Mouse (Mus musculus) CH12.LX (cell line): ENCODE measurements around the gene Slc29a3. TPM values are rescaled to one million over a fixed set of nuclear protein-coding genes. Genes with fewer than 3 reads are reported as not detected.

Experiments used
- DNase-seq: peaks from one replicate; pipeline ENCODE4 v3.0.0-alpha.2; 2013; ENCODE audit errors: extremely low read depth
- H3K27ac ChIP-seq: 2 replicates; pipeline ENCODE4 v1.5.1; 2012; ENCODE audit warnings: low read depth, mild to moderate bottlenecking, control low read depth, moderate library complexity; ENCODE audit not compliant: insufficient read depth
- H3K27me3 ChIP-seq: replicated peaks from 2 replicates; pipeline ENCODE3; 2012; ENCODE audit warnings: inconsistent platforms
- H3K36me3 ChIP-seq, 2 experiments: replicated peaks in 1 of 2; 2 replicates each; pipeline versions ENCODE3 to v1.6.1; 2012; ENCODE audit warnings: inconsistent platforms in 1 of 2, low read length in 1 of 2, mild to moderate bottlenecking in 1 of 2, mixed read lengths in 1 of 2, moderate library complexity in 1 of 2; ENCODE audit not compliant: control insufficient read depth in 1 of 2, insufficient read depth in 1 of 2
- H3K4me1 ChIP-seq, 2 experiments: 2 replicates each; pipeline ENCODE4 v1.6.1; 2012; ENCODE audit warnings: inconsistent platforms in 1 of 2, moderate library complexity in 1 of 2; ENCODE audit not compliant: insufficient read depth in 2 of 2, control insufficient read depth in 1 of 2
- H3K4me2 ChIP-seq: 2 replicates; pipeline ENCODE4 v1.6.1; 2012; ENCODE audit warnings: low read depth, mild to moderate bottlenecking, control low read depth; ENCODE audit not compliant: poor library complexity, insufficient read depth, severe bottlenecking
- H3K4me3 ChIP-seq, 3 experiments: fragments of 150-350 bp in 1 of 3; sonication (generic) in 1 of 3; replicated peaks in 1 of 3; 2 replicates each; pipeline versions ENCODE3 to v1.5.1; 2011 to 2012; ENCODE audit warnings: low read depth in 2 of 3, low read length in 2 of 3, mild to moderate bottlenecking in 2 of 3, moderate library complexity in 2 of 3, control low read depth in 1 of 3, improper control_type of control experiment in 1 of 3, inconsistent platforms in 1 of 3, mixed read lengths in 1 of 3; ENCODE audit not compliant: poor library complexity in 1 of 3
- H3K79me2 ChIP-seq: replicated peaks from 2 replicates; pipeline ENCODE4 v1.6.1; 2012; ENCODE audit warnings: mild to moderate bottlenecking, moderate library complexity; ENCODE audit not compliant: control insufficient read depth, poor library complexity, insufficient read depth, severe bottlenecking; ENCODE audit errors: extremely low read depth
- H3K9ac ChIP-seq: 2 replicates; pipeline ENCODE4 v1.6.1; 2012; ENCODE audit warnings: low read depth, mild to moderate bottlenecking, control low read depth, moderate library complexity; ENCODE audit not compliant: insufficient read depth
- H3K9me3 ChIP-seq: replicated peaks from 2 replicates; pipeline ENCODE3; 2012; ENCODE audit warnings: low read length, inconsistent platforms, mixed read lengths
- BHLHE40 ChIP-seq: IDR thresholded peaks from 2 replicates; pipeline ENCODE4 v1.6.1; 2011; ENCODE audit warnings: mild to moderate bottlenecking, low read depth, low read length, improper control_type of control experiment
- CHD1 ChIP-seq: IDR thresholded peaks from 2 replicates; pipeline ENCODE4 v1.6.1; 2012; ENCODE audit warnings: low read depth, low read length, improper control_type of control experiment, inconsistent platforms
- CHD2 ChIP-seq: IDR thresholded peaks from 2 replicates; pipeline ENCODE4 v1.6.1; 2011; ENCODE audit warnings: low read length, improper control_type of control experiment
- CTCF ChIP-seq, 2 experiments: IDR thresholded peaks in 1 of 2; conservative IDR thresholded peaks in 1 of 2; 2 replicates each; pipeline ENCODE4 v1.5.1; 2011 to 2012; ENCODE audit warnings: low read depth in 2 of 2, low read length in 2 of 2, improper control_type of control experiment in 1 of 2, inconsistent platforms in 1 of 2, mild to moderate bottlenecking in 1 of 2, moderate library complexity in 1 of 2
- E2F4 ChIP-seq: IDR thresholded peaks from 2 replicates; pipeline ENCODE4 v1.6.1; 2011; ENCODE audit warnings: low read depth, low read length, improper control_type of control experiment; ENCODE audit not compliant: insufficient replicate concordance
- ELF1 ChIP-seq: IDR thresholded peaks from 2 replicates; pipeline ENCODE4 v1.6.1; 2014; ENCODE audit warnings: low read depth, mild to moderate bottlenecking, inconsistent platforms, low read length, improper control_type of control experiment
- EP300 ChIP-seq: IDR thresholded peaks from 2 replicates; pipeline ENCODE4 v1.6.1; 2011; ENCODE audit warnings: low read length, improper control_type of control experiment
- ETS1 ChIP-seq: conservative IDR thresholded peaks from 2 replicates; pipeline ENCODE4 v1.6.1; 2012; ENCODE audit warnings: low read depth, mild to moderate bottlenecking, inconsistent platforms, low read length, improper control_type of control experiment, moderate library complexity
- GABPA ChIP-seq: IDR thresholded peaks from 2 replicates; pipeline ENCODE4 v1.6.1; 2012; ENCODE audit warnings: low read depth, low read length, improper control_type of control experiment, inconsistent platforms; ENCODE audit not compliant: insufficient replicate concordance
- HCFC1 ChIP-seq: IDR thresholded peaks from 2 replicates; pipeline ENCODE4 v1.6.1; 2012; ENCODE audit warnings: low read depth, mild to moderate bottlenecking, inconsistent platforms, low read length, improper control_type of control experiment
- IRF4 ChIP-seq: IDR thresholded peaks from 2 replicates; pipeline ENCODE4 v1.6.1; 2014; ENCODE audit warnings: low read depth, mild to moderate bottlenecking, inconsistent platforms, low read length, improper control_type of control experiment
- JUN ChIP-seq: IDR thresholded peaks from 2 replicates; pipeline ENCODE4 v1.6.1; 2011; ENCODE audit warnings: low read depth, mild to moderate bottlenecking, low read length, improper control_type of control experiment, moderate library complexity; ENCODE audit not compliant: insufficient read depth
- JUND ChIP-seq: conservative IDR thresholded peaks from 2 replicates; pipeline ENCODE4 v1.6.1; 2011; ENCODE audit warnings: low read depth, low read length, improper control_type of control experiment
- KAT2A ChIP-seq: IDR thresholded peaks from 2 replicates; pipeline ENCODE4 v1.6.1; 2012; ENCODE audit warnings: low read length, improper control_type of control experiment, inconsistent platforms; ENCODE audit not compliant: insufficient replicate concordance
- MAFK ChIP-seq: IDR thresholded peaks from 2 replicates; pipeline ENCODE4 v1.6.1; 2011; ENCODE audit warnings: low read length, improper control_type of control experiment; ENCODE audit not compliant: insufficient replicate concordance
- MAX ChIP-seq: IDR thresholded peaks from 2 replicates; pipeline ENCODE4 v1.6.1; 2011; ENCODE audit warnings: low read length, improper control_type of control experiment
- MAZ ChIP-seq: IDR thresholded peaks from 2 replicates; pipeline ENCODE4 v1.6.1; 2012; ENCODE audit warnings: low read depth, mild to moderate bottlenecking, inconsistent platforms, low read length, improper control_type of control experiment, moderate library complexity
- MEF2A ChIP-seq: IDR thresholded peaks from 2 replicates; pipeline ENCODE4 v1.6.1; 2014; ENCODE audit warnings: low read depth, mild to moderate bottlenecking, inconsistent platforms, low read length, improper control_type of control experiment, borderline replicate concordance
- MXI1 ChIP-seq: IDR thresholded peaks from 2 replicates; pipeline ENCODE4 v1.6.1; 2011; ENCODE audit warnings: mild to moderate bottlenecking, low read depth, low read length, improper control_type of control experiment
- MYC ChIP-seq: IDR thresholded peaks from 2 replicates; pipeline ENCODE4 v1.6.1; 2011; ENCODE audit warnings: low read depth, mild to moderate bottlenecking, improper control_type of control experiment, low read length
- NELFE ChIP-seq: IDR thresholded peaks from 2 replicates; pipeline ENCODE4 v1.6.1; 2011; ENCODE audit warnings: low read depth, low read length, improper control_type of control experiment
- NRF1 ChIP-seq: IDR thresholded peaks from 2 replicates; pipeline ENCODE4 v1.6.1; 2014; ENCODE audit warnings: low read depth, mild to moderate bottlenecking, inconsistent platforms, low read length, improper control_type of control experiment, moderate library complexity
- PAX5 ChIP-seq: IDR thresholded peaks from 2 replicates; pipeline ENCODE4 v1.6.1; 2012; ENCODE audit warnings: low read length, inconsistent platforms, mixed read lengths
- POLR2A ChIP-seq: IDR thresholded peaks from 2 replicates; pipeline ENCODE4 v1.6.1; 2011; ENCODE audit warnings: low read depth, mild to moderate bottlenecking, improper control_type of control experiment, low read length
- POLR2AphosphoS2 ChIP-seq: IDR thresholded peaks from 2 replicates; pipeline ENCODE4 v1.6.1; 2011; ENCODE audit warnings: low read depth, low read length, improper control_type of control experiment
- RAD21 ChIP-seq: IDR thresholded peaks from 2 replicates; pipeline ENCODE4 v1.6.1; 2011; ENCODE audit warnings: low read depth, mild to moderate bottlenecking, low read length, improper control_type of control experiment, moderate library complexity
- RCOR1 ChIP-seq: conservative IDR thresholded peaks from 2 replicates; pipeline ENCODE4 v1.6.1; 2012; ENCODE audit warnings: low read depth, mild to moderate bottlenecking, inconsistent platforms, low read length, improper control_type of control experiment
- SIN3A ChIP-seq: IDR thresholded peaks from 2 replicates; pipeline ENCODE4 v1.6.1; 2012; ENCODE audit warnings: low read length, improper control_type of control experiment, inconsistent platforms
- SMC3 ChIP-seq: IDR thresholded peaks from 2 replicates; pipeline ENCODE4 v1.6.1; 2011; ENCODE audit warnings: low read depth, low read length, improper control_type of control experiment
- TBP ChIP-seq: conservative IDR thresholded peaks from 2 replicates; pipeline ENCODE4 v1.6.1; 2011; ENCODE audit warnings: low read depth, low read length, improper control_type of control experiment
- TCF12 ChIP-seq: IDR thresholded peaks from 2 replicates; pipeline ENCODE4 v1.6.1; 2014; ENCODE audit warnings: low read depth, mild to moderate bottlenecking, inconsistent platforms, low read length, improper control_type of control experiment
- UBTF ChIP-seq: IDR thresholded peaks from 2 replicates; pipeline ENCODE4 v1.6.1; 2012; ENCODE audit warnings: low read depth, mild to moderate bottlenecking, inconsistent platforms, low read length, improper control_type of control experiment, moderate library complexity
- USF1 ChIP-seq: IDR thresholded peaks from 2 replicates; pipeline ENCODE4 v1.6.1; 2014; ENCODE audit warnings: low read depth, mild to moderate bottlenecking, inconsistent platforms, low read length, improper control_type of control experiment
- USF2 ChIP-seq: conservative IDR thresholded peaks from 2 replicates; pipeline ENCODE4 v1.6.1; 2011; ENCODE audit warnings: low read depth, low read length, improper control_type of control experiment
- ZC3H11A ChIP-seq: IDR thresholded peaks from 2 replicates; pipeline ENCODE4 v1.6.1; 2012; ENCODE audit warnings: low read depth, mild to moderate bottlenecking, inconsistent platforms, low read length, improper control_type of control experiment
- ZKSCAN1 ChIP-seq: IDR thresholded peaks from 2 replicates; pipeline ENCODE4 v1.6.1; 2012; ENCODE audit warnings: low read depth, inconsistent platforms, low read length, improper control_type of control experiment, borderline replicate concordance
- ZMIZ1 ChIP-seq: IDR thresholded peaks from 2 replicates; pipeline ENCODE4 v1.6.1; 2012; ENCODE audit warnings: low read depth, mild to moderate bottlenecking, inconsistent platforms, low read length, improper control_type of control experiment
- ZNF384 ChIP-seq: IDR thresholded peaks from 2 replicates; pipeline ENCODE4 v1.6.1; 2012; ENCODE audit warnings: low read depth, low read length, improper control_type of control experiment, inconsistent platforms
- dilution Hi-C: fragments of 300-500 bp; cut with MboI; formaldehyde crosslinking; loops from 2 replicates; pipeline ENCODE4 v1.14.3; 2020; ENCODE audit warnings: low sequenced_read_pairs; ENCODE audit not compliant: extremely low pct_unique_long_range_greater_than_20kb, extremely low pct_ligation_motif_present
- in situ Hi-C: fragments of 300-500 bp; cut with MboI; formaldehyde crosslinking; loops from 3 replicates; pipeline ENCODE4 v1.14.3; 2019; ENCODE audit warnings: low sequenced_read_pairs, low pct_ligation_motif_present, low pct_unique_long_range_greater_than_20kb, mixed read lengths
- polyA plus RNA-seq: library from polyadenylated mRNA; unstranded; fragments of >175 nt; gene quantifications from 2 replicates; pipeline ENCODE4 v1.2.1, GENCODE M21; 2012; ENCODE audit warnings: low read depth; ENCODE audit not compliant: insufficient read length
- total RNA-seq, 2 experiments: library from RNA; depleted of rRNA; stranded (reverse); fragments of 300-350 nt in 1 of 2; fragments of >200 nt in 1 of 2; gene quantifications; 2 replicates each; pipeline ENCODE4 v1.2.3; 2012 to 2014

The Slc29a3 gene
- total and polyA plus RNA-seq, 3 experiments = 4.1 to 19.1 (median 5.9) TPM

DNA sequence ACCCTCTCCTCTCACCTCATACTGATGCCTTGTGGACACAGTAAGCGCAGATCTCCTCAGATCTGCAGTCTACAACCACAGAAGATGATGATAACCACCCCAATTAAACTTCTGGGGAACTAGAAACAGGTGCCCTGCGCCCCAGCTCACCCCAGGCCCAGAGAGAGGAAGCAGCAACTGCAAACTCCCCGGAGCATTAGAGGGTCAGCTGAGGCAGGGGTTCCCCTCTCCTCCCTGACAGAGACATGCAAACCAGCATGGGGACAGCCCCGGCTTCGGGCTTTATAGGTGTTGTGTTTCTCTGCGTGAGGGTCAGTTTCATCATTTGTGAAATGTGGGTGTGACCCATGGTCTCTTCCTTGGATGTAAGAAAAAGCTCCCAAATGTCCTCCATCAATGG is 54.8 kb downstream of the Slc29a3 start:
- dilution Hi-C loops = no loop called here
- TF ChIP-seq E2F4 (no peak), ZMIZ1 (no peak), POLR2A (no peak), MXI1 (no peak; the same call in 1 of the 2 replicates), MEF2A (peak; percentile 60; the same call in 1 of the 2 replicates), GABPA (no peak), BHLHE40 (peak; percentile 79), RAD21 (no peak; the same call in 1 of the 2 replicates), JUND (no peak), ZKSCAN1 (no peak), NELFE (no peak), TBP (no peak), POLR2AphosphoS2 (no peak), RCOR1 (no peak), ZC3H11A (no peak), PAX5 (no peak), USF2 (no peak), MAFK (no peak), EP300 (peak; percentile 83), KAT2A (0 out of 2 replicates have a peak, but pooled peaks have one; percentile 23), ETS1 (peak; percentile 92), CHD2 (peak; percentile 54; the same call in 1 of the 2 replicates), JUN (no peak), ELF1 (peak; percentile 62; the same call in 1 of the 2 replicates), USF1 (peak; percentile 22; the same call in 1 of the 2 replicates), IRF4 (peak; percentile 78), CHD1 (no peak), SMC3 (no peak), NRF1 (no peak), UBTF (no peak), HCFC1 (no peak), TCF12 (peak; percentile 84), SIN3A (0 out of 2 replicates have a peak, but pooled peaks have one; percentile 74), MAX (0 out of 2 replicates have a peak, but pooled peaks have one; percentile 36), MAZ (peak; percentile 63; the same call in 1 of the 2 replicates), CTCF (conservative IDR thresholded peaks at IDR 0.05 in 1 of 2, IDR thresholded peaks at IDR 0.05 in 1 of 2; ENCODE audit: low read depth in 2 of 2, low read length in 2 of 2) (no peak), ZNF384 (no peak), MYC (no peak)
- TF ChIP-seq, all 38 proteins: peak for 13
- peak overlapping the region; percentile 80 for H3K27ac ChIP-seq
- no peaks in the 10 kb centered on the region for H3K79me2 ChIP-seq
- no peak overlapping the region; the same call in 1 of the 2 replicates for H3K9ac ChIP-seq
- DNase-seq = peak; percentile 81
- in situ Hi-C loops = loop anchor here (5.0 to 10.0 kb wide), 2 partner anchors 55 to 393 kb away; partner anchors contain the start of gene Slc29a3
- peak overlapping the region; percentile 46 for H3K4me2 ChIP-seq
- no peaks in the 10 kb centered on the region for H3K9me3 ChIP-seq
- peak overlapping the region in 2 of 3 experiments; percentile 11 to 16 for H3K4me3 ChIP-seq
- H3K36me3 ChIP-seq = no peaks in the 10 kb centered on the region
- no peaks in the 10 kb centered on the region for H3K27me3 ChIP-seq
- H3K4me1 ChIP-seq = peaks cover 14 to 43% of the 10 kb centered on the region in 2 experiments
